Mouse (Mus musculus): ENCODE measurements at regions not wholly inside any gene's neighbourhood (a gene's known extent, or its start where the extent isn't known, plus 50 kb on each side); places are given as distances from the start of the nearest gene placed in this dataset.

DNA sequence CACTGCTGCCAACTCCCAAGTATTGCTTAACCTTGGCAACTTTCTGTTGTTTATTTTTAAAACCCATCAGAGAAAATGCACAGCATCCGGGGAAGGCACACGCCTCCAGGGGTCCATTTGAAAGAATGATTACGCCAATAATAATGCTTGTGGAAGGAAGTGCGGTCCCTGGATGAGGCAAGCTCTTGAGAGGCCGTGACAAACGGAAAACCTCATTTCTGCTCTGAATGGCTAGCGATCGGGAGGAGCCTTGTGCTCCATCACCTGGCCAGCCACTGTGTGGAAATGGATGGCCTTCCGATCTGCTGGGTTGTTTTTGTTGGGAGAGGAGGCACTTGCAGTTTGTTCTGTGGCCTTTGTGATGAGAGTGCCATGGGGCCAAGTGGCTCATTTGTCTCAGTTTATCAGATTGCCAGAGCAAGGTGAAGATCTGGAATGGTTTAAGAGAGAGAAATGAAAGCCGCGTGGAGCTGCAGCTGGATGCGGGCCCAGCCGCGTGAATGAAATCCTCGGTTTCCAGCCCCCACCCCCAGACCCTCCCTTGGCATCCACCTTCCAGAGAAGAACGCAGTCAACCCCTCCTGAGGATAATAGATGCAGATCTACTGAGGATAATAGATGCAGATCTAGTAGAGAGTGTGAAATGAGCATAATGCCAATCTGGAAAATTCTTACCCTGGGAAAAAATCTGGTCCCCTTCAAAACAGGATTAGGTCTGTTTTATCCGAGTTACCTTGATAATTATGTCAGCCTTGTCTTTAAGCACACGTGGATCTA, 192.7 kb upstream of the Npvf start:
- DNase-seq (ENCODE audit: low spot score), result no peak
- no peaks in the 10 kb centered on the region for H3K9me3 ChIP-seq (replicated peaks; ENCODE audit: low read length)
- TF ChIP-seq CTCF (IDR thresholded peaks at IDR 0.05; ENCODE audit: low read depth), result no peak
- H3K4me2 ChIP-seq (ENCODE audit: low read length), result no peak overlapping the region
- H3K4me1 ChIP-seq (replicated peaks; ENCODE audit: insufficient read depth, low read length), result no peaks in the 10 kb centered on the region
- no peaks in the 10 kb centered on the region for H3K27me3 ChIP-seq (ENCODE audit: insufficient read depth, low read length)
- no peak for ATAC-seq (replicated peaks; ENCODE audit: low FRiP score, low read depth)
- WGBS, result 49% methylated on average over 18 of the region's 18 CpGs
- H3K36me3 ChIP-seq (ENCODE audit: insufficient read depth, low read length), result no peaks in the 10 kb centered on the region
- H3K27ac ChIP-seq, result no peak overlapping the region
- no peak overlapping the region for H3K4me3 ChIP-seq (replicated peaks; ENCODE audit: low read depth, low read length)
- H3K9ac ChIP-seq (ENCODE audit: low read depth, low read length), result no peak overlapping the region

- H3K36me3 ChIP-seq (ENCODE audit: insufficient read depth, low read length), result no peaks in the 10 kb centered on the region
- DNase-seq (ENCODE audit: low spot score) (no peak), ATAC-seq (replicated peaks; ENCODE audit: low FRiP score, low read depth) (no peak)
- H3K9ac ChIP-seq (ENCODE audit: low read depth, low read length), result no peak overlapping the region
- H3K4me3 ChIP-seq (replicated peaks; ENCODE audit: low read depth, low read length), result no peak overlapping the region
- H3K9me3 ChIP-seq (replicated peaks; ENCODE audit: low read length), result no peaks in the 10 kb centered on the region
- no peaks in the 10 kb centered on the region for H3K4me1 ChIP-seq (replicated peaks; ENCODE audit: insufficient read depth, low read length)
- H3K27me3 ChIP-seq (ENCODE audit: insufficient read depth, low read length), result no peaks in the 10 kb centered on the region
- no peak for TF ChIP-seq CTCF (IDR thresholded peaks at IDR 0.05; ENCODE audit: low read depth)
- H3K4me2 ChIP-seq (ENCODE audit: low read length), result no peak overlapping the region
- WGBS, result 84% methylated on average over 7 of the region's 7 CpGs
- H3K27ac ChIP-seq, result no peak overlapping the region
These were observed 193.3 kb upstream of the Npvf start for GRCm38 (mm10) chr6:50847548-50847947.

GRCm38 (mm10) chr6:50859162-50859561, 204.9 kb upstream of the Npvf start:
- Histone ChIP-seq H3K27ac (no peak overlapping the region), H3K9ac (ENCODE audit: low read depth, low read length) (no peak overlapping the region), H3K36me3 (ENCODE audit: insufficient read depth, low read length) (no peaks in the 10 kb centered on the region), H3K4me1 (replicated peaks; ENCODE audit: insufficient read depth, low read length) (no peaks in the 10 kb centered on the region), H3K27me3 (ENCODE audit: insufficient read depth, low read length) (no peaks in the 10 kb centered on the region), H3K4me3 (replicated peaks; ENCODE audit: low read depth, low read length) (no peak overlapping the region), H3K9me3 (replicated peaks; ENCODE audit: low read length) (no peaks in the 10 kb centered on the region), H3K4me2 (ENCODE audit: low read length) (no peak overlapping the region)
- WGBS, result 70% methylated on average over 4 of the region's 4 CpGs
- DNase-seq (ENCODE audit: low spot score), result no peak
- ATAC-seq (replicated peaks; ENCODE audit: low FRiP score, low read depth), result no peak
- TF ChIP-seq CTCF (IDR thresholded peaks at IDR 0.05; ENCODE audit: low read depth), result no peak

DNA sequence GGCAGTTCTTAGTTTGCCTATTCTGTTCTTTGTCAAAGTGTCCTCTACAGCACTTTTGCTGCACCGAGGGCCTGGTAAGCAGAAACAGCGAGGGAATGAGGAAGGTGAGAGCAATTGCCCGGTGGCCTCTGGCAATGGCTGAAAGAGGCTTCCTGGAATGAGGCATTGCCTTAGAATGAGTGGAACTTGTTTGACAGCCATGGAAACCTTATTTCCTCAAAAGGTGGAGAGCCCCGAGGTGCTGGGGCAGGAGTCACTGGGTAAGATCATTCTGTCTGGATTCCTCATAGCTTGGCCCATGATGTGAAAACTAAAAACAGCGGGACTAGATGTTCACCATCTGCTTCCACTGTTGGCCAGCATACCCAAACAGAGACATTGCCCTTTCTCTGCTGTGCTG, 223.8 kb upstream of the Npvf start:
- no peaks in the 10 kb centered on the region for H3K36me3 ChIP-seq (ENCODE audit: insufficient read depth, low read length)
- no peak overlapping the region for H3K9ac ChIP-seq (ENCODE audit: low read depth, low read length)
- no peaks in the 10 kb centered on the region for H3K4me1 ChIP-seq (replicated peaks; ENCODE audit: insufficient read depth, low read length)
- DNase-seq (ENCODE audit: low spot score), result no peak
- TF ChIP-seq CTCF (IDR thresholded peaks at IDR 0.05; ENCODE audit: low read depth), result no peak
- H3K27me3 ChIP-seq (ENCODE audit: insufficient read depth, low read length), result no peaks in the 10 kb centered on the region
- H3K27ac ChIP-seq, result no peak overlapping the region
- no peak overlapping the region for H3K4me3 ChIP-seq (replicated peaks; ENCODE audit: low read depth, low read length)
- H3K4me2 ChIP-seq (ENCODE audit: low read length), result no peak overlapping the region
- H3K9me3 ChIP-seq (replicated peaks; ENCODE audit: low read length), result no peaks in the 10 kb centered on the region
- ATAC-seq (replicated peaks; ENCODE audit: low FRiP score, low read depth), result no peak
- 65% methylated on average over 5 of the region's 5 CpGs for WGBS

DNA sequence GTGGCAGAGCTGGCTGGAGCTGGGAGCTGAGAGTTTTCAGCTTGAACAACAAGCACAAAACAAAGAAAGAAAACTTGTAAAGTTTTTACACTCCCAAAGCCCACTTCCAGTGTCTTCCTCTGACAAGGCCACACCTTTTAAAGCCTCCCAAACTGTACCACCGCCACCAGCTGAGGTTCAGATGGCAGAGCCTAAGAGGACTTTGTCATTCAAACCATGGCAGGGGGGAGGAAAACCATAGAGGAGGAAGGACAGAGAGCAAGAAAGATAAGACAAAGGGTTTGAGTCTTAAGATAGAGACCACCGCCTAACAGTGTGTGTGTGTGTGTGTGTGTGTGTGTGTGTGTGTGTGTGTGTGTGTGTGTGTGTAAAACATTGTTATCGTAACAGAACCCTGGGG, 228.1 kb upstream of the Npvf start:
- WGBS, result 65% methylated on average over 3 of the region's 3 CpGs
- no peaks in the 10 kb centered on the region for H3K4me1 ChIP-seq (replicated peaks; ENCODE audit: insufficient read depth, low read length)
- no peak overlapping the region for H3K9ac ChIP-seq (ENCODE audit: low read depth, low read length)
- no peak overlapping the region for H3K4me2 ChIP-seq (ENCODE audit: low read length)
- no peak for ATAC-seq (replicated peaks; ENCODE audit: low FRiP score, low read depth)
- DNase-seq (ENCODE audit: low spot score), result no peak
- H3K4me3 ChIP-seq (replicated peaks; ENCODE audit: low read depth, low read length), result no peak overlapping the region
- H3K27me3 ChIP-seq (ENCODE audit: insufficient read depth, low read length), result no peaks in the 10 kb centered on the region
- no peak overlapping the region for H3K27ac ChIP-seq
- TF ChIP-seq CTCF (IDR thresholded peaks at IDR 0.05; ENCODE audit: low read depth), result no peak
- no peaks in the 10 kb centered on the region for H3K9me3 ChIP-seq (replicated peaks; ENCODE audit: low read length)
- no peaks in the 10 kb centered on the region for H3K36me3 ChIP-seq (ENCODE audit: insufficient read depth, low read length)

- H3K9me3 ChIP-seq (replicated peaks; ENCODE audit: low read length), result no peaks in the 10 kb centered on the region
- TF ChIP-seq CTCF (IDR thresholded peaks at IDR 0.05; ENCODE audit: low read depth), result no peak
- no peak overlapping the region for H3K4me3 ChIP-seq (replicated peaks; ENCODE audit: low read depth, low read length)
- no peak overlapping the region for H3K9ac ChIP-seq (ENCODE audit: low read depth, low read length)
- DNase-seq (ENCODE audit: low spot score) (no peak), ATAC-seq (replicated peaks; ENCODE audit: low FRiP score, low read depth) (no peak)
- no peaks in the 10 kb centered on the region for H3K4me1 ChIP-seq (replicated peaks; ENCODE audit: insufficient read depth, low read length)
- no peaks in the 10 kb centered on the region for H3K27me3 ChIP-seq (ENCODE audit: insufficient read depth, low read length)
- no peak overlapping the region for H3K4me2 ChIP-seq (ENCODE audit: low read length)
- H3K36me3 ChIP-seq (ENCODE audit: insufficient read depth, low read length), result no peaks in the 10 kb centered on the region
- no peak overlapping the region for H3K27ac ChIP-seq
- WGBS, result 68% methylated on average over 4 of the region's 4 CpGs
These were observed 228.5 kb upstream of the Npvf start for GRCm38 (mm10) chr6:50882759-50883158.

DNA sequence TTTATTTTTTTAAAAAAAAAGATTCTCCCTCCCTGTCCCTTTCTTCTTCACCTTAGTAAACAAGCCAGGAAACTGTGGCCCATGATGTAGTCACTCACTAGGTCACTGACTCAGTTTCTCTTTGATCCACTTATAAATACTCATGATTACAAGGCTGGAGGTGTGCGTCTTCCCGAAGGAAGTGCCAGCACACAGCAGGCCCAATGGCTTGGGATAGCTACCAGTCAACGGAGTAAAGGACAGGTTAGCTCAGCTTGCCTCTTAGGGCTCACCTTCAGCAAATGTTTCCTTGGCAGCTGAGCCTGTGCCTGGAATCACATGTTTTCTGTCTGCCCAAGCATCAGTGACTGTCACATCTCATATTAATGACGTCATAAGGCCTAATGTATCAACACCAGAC, 230.8 kb upstream of the Npvf start:
- H3K9ac ChIP-seq (ENCODE audit: low read depth, low read length), result no peak overlapping the region
- no peak overlapping the region for H3K27ac ChIP-seq
- no peaks in the 10 kb centered on the region for H3K4me1 ChIP-seq (replicated peaks; ENCODE audit: insufficient read depth, low read length)
- WGBS, result 91% methylated on average over 4 of the region's 4 CpGs
- H3K9me3 ChIP-seq (replicated peaks; ENCODE audit: low read length), result no peaks in the 10 kb centered on the region
- ATAC-seq (replicated peaks; ENCODE audit: low FRiP score, low read depth), result no peak
- H3K4me3 ChIP-seq (replicated peaks; ENCODE audit: low read depth, low read length), result no peak overlapping the region
- H3K4me2 ChIP-seq (ENCODE audit: low read length), result no peak overlapping the region
- H3K27me3 ChIP-seq (ENCODE audit: insufficient read depth, low read length), result no peaks in the 10 kb centered on the region
- TF ChIP-seq CTCF (IDR thresholded peaks at IDR 0.05; ENCODE audit: low read depth), result no peak
- no peak for DNase-seq (ENCODE audit: low spot score)
- H3K36me3 ChIP-seq (ENCODE audit: insufficient read depth, low read length), result no peaks in the 10 kb centered on the region
